Mouse (Mus musculus): Measurements from ENCODE around the gene Pak1. TPM values are rescaled to one million over a fixed set of nuclear protein-coding genes. Genes with fewer than 3 reads are reported as not detected.

Gene Pak1
- total RNA-seq, 2 experiments from 2014 or later, result 17.4 to 23.7 TPM

- TF ChIP-seq CTCF (IDR thresholded peaks at IDR 0.05), result no peak
- Histone ChIP-seq H3K4me3 (no peak overlapping the region), H3K27ac (no peak overlapping the region)
- DNase-seq, result no peak
- intact Hi-C loops (cut with DNase I), result no loop called here
Observed at GRCm38 (mm10) chr7:97877846-97878538, 89.7 kb downstream of the Pak1 start.

GRCm38 (mm10) chr7:97911646-97912045 lies 123.3 kb downstream of the Pak1 start:
- peak overlapping the region; percentile 26; the same call in 1 of the 2 replicates for H3K4me3 ChIP-seq
- no peak for TF ChIP-seq CTCF (IDR thresholded peaks at IDR 0.05)
- DNase-seq, result peak; percentile 32
- intact Hi-C loops (cut with DNase I), result loop anchor here (5.0 kb wide), 2 partner anchors 44 to 59 kb away; no protein-coding TSS in a partner anchor
- peak overlapping the region; percentile 75 for H3K27ac ChIP-seq

DNA sequence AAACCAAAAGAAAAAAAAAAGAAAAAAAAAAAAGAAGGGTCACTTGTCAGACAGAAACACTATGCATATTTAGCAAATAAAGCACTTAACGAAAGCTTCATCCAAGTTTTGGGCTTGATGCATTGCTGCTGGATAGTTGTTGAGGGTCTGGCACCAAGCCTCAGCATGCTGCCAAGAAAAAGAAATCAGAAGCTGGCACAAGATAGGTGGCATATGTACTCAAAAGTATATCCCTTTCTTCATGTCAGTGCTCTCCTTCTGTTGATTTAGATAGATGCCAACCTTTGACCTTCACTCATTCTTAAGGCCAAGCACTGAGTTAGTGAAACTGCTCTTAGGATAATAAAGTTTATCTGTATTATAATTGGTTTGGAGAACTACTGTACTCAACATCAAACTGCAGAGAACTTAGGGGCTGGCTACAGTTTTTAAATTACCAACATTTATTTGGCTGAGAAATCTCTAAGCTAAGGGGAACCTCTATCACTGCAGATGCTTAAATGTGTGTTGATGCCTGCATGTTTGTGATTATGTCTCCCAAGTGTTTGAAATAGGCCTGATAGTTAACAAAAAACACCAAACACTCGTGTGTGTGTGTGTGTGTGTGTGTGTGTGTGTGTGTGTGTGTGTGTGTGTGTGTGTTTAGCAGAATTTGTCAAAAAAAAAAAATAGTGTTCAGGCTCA lies 126.6 kb downstream of the Pak1 start:
- no peak overlapping the region for H3K4me3 ChIP-seq
- DNase-seq, result no peak
- H3K27ac ChIP-seq, result no peak overlapping the region
- no peak for TF ChIP-seq CTCF (IDR thresholded peaks at IDR 0.05)
- intact Hi-C loops (cut with DNase I), result loop anchor here (5.0 kb wide), 2 partner anchors 48 to 63 kb away; no protein-coding TSS in a partner anchor

GRCm38 (mm10) chr7:97919742-97920141 lies 131.4 kb downstream of the Pak1 start, which contains the start of gene Gdpd4:
Gene Gdpd4, plus strand, starts transcription at chr7:97919955.
- intact Hi-C loops (cut with DNase I), result no loop called here
- no peak for TF ChIP-seq CTCF (IDR thresholded peaks at IDR 0.05)
- H3K4me3 ChIP-seq, result no peak within 1 kb of the TSS
- no peak within 1 kb of the TSS; the same call in 1 of the 2 replicates for H3K27ac ChIP-seq
- no peak for DNase-seq

GRCm38 (mm10) chr7:97925819-97926218 lies 137.5 kb downstream of the Pak1 start:
- no peak for TF ChIP-seq CTCF (IDR thresholded peaks at IDR 0.05)
- Histone ChIP-seq H3K27ac (no peak overlapping the region), H3K4me3 (no peak overlapping the region)
- intact Hi-C loops (cut with DNase I), result no loop called here
- DNase-seq, result no peak

GRCm38 (mm10) chr7:97926978-97927377 lies 138.6 kb downstream of the Pak1 start:
- no peak for TF ChIP-seq CTCF (IDR thresholded peaks at IDR 0.05)
- no peak for DNase-seq
- intact Hi-C loops (cut with DNase I), result no loop called here

GRCm38 (mm10) chr7:97944485-97944884 lies 156.1 kb downstream of the Pak1 start:
- intact Hi-C loops (cut with DNase I), result no loop called here

More at GRCm38 (mm10) chr7:97926978-97927377, 138.6 kb downstream of the Pak1 start:
- Histone ChIP-seq H3K27ac (no peak overlapping the region), H3K4me3 (no peak overlapping the region)

More at GRCm38 (mm10) chr7:97944485-97944884, 156.1 kb downstream of the Pak1 start:
- DNase-seq, result no peak
- Histone ChIP-seq H3K27ac (no peak overlapping the region), H3K4me3 (no peak overlapping the region)
- no peak for TF ChIP-seq CTCF (IDR thresholded peaks at IDR 0.05)

Other genes starting within 250 kb of the Pak1 start
- gene Aamdc, start 209.0 kb upstream of the Pak1 start, total RNA-seq (2021), result 100 to 1,000 TPM; 113 to 130 TPM
- gene Rsf1, start 208.7 kb upstream of the Pak1 start, total RNA-seq (2021), result 10 to 100 TPM; 14.1 to 16.0 TPM
- 10 to 100 TPM; 29.5 to 35.1 TPM for gene Clns1a, start 91.9 kb upstream of the Pak1 start, total RNA-seq (2021)
- under 1 TPM; 0.81 to 0.89 TPM for gene Aqp11, start 50.3 kb upstream of the Pak1 start, total RNA-seq (2021)
- gene Gdpd4, start 131.4 kb downstream of the Pak1 start, total RNA-seq (2021), result under 1 TPM in 1 of 2 experiments, not detected in 1; 0.08 TPM